Mouse (Mus musculus) liver, adult (tissue): ENCODE results near the gene Zfp758.
"Not testable (repeated sequence)": the region's sequence is repeated elsewhere in the genome, so short reads cannot be mapped to it uniquely, and the experiment has no call there.

Experiments
- GATA4 ChIP-seq: IDR thresholded peaks from 2 replicates; pipeline ENCODE4 v1.6.1; 2014; ENCODE audit warnings: mild to moderate bottlenecking, low read length; ENCODE audit not compliant: insufficient replicate concordance

The Zfp758 gene

DNA sequence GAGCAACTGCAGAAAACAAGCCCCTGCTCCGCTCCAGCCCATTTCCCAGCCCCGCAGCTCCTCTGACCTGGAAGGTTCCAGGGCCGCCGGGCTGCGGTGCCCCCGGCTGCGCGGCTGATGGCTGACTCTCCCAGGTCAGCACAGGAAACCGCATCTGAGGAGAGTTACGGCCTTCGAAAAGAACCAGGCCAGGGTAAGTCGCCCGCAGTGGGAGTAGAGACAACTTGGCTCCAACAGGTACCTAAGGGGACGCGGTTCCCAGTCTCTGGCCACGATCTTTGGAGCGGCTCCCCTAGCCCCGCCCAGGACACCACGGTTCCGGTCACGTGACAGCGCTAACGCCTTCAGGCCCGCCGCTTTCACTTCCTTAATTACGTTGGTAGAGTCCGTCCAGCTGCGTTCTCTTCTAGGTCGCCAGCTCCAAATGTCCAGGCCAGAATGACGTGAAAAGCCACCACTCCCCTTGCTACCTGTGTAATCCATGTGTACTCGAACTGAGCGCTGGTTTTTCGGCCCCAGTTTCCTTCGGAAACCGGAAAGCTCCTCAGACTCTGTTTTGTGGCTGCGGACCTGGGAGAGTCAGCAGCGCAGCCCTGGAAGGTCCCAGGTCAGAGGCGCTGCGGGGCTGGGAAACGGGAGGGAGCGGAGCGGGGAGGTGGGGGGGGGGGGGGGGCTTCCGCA is at the start of gene Zfp758, which contains the start of gene Zfp944:
Gene Zfp758 (plus strand): TSS at position 353 of the 681 bp plus-strand sequence.
Gene Zfp944 (minus strand): TSS at position 300 of the 681 bp plus-strand sequence.
- not testable (repeated sequence) for TF ChIP-seq GATA4

DNA sequence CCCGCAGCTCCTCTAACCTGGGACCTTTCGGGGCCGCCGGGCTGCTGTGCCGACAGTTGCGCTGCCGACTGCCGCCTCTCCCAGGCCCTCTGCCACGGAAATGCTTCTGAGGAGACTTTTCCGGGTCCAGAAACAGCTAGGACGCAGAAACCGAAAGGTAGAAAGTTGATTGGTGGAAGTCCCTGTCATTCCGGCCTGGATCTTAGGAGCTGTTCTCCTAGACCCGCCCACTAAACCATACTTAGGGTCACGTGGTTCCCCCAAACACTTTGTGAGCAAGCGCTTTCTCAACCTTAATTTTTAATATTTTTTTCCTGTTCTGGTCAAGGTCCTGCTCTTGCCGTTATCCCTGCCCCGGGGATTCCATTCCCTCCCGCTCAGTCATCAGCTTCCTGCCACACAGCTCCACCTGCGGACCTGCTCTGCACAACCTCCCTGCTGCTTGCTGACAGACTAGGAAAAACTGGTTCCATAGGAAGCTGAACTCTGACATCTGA is 46.5 kb upstream of the Zfp758 start, which contains the start of gene CT030661.1:
Gene CT030661.1 (minus strand): TSS at position 108 of the 497 bp plus-strand sequence.
- TF ChIP-seq GATA4, result not testable (repeated sequence)

DNA sequence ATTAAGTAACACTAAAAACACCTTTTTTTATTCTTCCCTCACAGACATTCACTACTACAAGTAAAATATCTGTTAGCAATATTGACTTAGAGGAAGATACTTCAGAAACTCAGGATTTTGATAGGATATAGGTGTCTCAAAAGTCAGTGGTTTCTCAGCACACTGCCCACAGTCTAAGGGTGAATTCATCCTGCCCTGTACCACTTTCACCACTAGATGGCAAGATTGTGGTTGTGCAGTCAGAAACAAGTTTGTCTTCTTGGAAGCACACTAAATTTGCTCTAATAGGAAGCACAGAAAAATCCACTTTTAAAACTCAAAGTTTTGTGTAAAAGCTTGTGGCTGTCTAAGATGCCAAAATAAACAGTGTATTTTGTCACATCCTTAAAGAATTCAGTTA is 8.5 kb upstream of the Zfp758 start:
- TF ChIP-seq GATA4, result no peak

DNA sequence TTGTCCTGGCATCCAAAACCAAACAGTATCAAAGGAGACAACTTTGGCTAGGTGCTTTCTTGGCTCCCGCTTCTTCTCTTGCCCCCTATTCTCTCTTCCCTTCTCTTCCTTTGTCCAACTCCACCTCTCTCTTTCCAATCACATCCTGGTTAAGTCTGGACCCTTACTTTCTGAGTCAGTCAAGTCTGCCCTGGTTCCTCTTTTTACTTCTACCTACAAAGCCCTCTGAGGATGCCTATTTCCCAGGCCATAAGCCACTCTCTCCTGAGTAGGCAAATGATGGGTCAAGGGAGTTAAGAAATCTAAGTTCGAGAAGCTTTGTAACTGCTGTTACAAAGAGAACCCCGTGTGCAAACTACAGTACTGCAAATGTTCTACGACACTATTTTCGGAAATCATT is 681 bp upstream of the Zfp758 start:
- TF ChIP-seq GATA4, result no peak

DNA sequence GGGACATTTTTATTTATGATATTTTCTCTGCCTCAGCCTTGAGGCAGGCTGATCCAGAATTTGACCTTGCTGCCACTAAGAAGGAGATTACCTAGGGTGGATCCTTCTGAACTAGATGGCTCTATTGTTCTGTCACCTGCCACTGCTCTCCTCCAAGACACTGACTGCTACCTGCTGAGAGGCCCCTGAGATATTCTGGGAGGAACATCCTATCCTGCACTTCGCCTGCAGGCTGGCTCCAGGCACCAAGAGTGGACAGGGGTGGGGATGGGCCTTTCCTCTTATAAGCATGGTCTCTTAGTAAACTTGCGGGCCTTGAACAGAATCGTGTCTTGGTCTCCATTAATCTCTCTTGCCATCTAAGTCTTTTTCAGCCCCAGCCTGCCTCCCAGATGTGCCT is 2.6 kb downstream of the Zfp758 start:
- no peak for TF ChIP-seq GATA4

DNA sequence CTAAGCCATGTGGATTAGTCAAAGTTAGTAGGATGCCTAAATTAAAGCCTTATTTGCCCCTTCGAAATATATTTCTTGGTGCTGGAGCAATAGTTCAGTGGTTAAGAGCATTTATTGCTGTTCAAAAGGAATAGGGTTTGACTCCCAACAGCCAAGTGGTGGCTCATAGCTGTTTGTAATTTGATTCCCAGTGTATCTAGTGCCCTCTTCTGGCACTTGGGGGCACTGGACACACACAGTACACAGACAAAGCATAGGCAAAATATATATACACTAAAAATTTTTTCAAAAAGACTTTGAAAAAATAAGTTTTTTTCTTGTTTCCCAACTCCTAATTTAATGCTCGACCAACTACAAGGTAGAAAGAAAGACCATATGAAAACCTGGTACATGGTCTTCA is 49.5 kb downstream of the Zfp758 start:
- no peak for TF ChIP-seq GATA4

DNA sequence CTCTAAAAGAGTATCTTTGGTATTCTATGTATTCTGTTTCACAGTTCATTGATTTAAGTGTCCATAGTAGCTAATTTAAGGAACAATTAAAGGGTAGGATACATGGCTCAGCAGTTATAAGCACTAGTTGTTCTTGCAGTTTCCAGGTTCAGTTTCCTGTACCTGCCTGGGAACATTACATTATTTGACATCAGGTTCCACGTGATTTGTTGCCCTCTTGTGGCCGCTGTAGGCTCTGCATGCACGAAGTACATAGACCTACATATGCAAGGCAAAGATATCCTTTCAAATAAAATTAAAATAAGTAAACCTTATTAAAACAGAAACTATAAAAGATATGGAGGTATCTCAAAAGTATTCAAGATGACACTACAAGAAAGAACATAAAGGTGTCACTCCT is 56.3 kb downstream of the Zfp758 start:
- no peak for TF ChIP-seq GATA4

DNA sequence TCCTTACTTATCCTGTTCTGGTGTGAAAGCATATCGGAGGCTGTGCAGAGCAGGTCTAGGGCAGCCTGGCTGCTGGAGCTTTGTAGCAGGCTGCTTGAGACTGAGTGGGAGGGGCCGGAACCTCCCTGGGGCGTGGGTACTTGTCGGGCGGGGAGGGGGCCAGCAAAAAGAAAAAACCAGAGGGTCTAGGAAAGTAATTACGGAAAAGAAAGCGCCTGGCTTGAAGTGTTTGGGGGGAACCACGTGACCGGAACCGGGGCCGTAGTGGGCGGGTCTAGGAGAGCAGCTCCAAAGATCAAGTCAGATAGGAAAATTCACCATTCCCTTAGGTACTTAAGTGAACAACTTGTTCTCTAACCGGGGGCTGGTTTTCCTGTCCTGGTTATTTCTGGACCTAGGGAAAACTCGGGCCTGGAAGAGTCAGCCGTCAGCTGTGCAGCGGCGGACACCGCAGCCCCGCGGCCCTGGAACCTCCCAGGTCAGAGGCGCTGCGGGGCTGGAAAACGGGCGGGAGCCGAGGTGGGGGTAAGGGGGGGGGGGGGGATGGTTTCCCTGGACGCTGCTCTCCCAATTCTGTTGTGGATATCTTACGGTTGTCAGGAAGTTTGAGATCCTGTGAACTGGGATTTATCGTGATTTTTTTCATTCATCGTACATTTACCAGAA is 62.8 kb downstream of the Zfp758 start, which contains the start of gene Zfp946:
Gene Zfp946 (plus strand): TSS at position 271 of the 666 bp plus-strand sequence.
- peak; percentile 88 for TF ChIP-seq GATA4

DNA sequence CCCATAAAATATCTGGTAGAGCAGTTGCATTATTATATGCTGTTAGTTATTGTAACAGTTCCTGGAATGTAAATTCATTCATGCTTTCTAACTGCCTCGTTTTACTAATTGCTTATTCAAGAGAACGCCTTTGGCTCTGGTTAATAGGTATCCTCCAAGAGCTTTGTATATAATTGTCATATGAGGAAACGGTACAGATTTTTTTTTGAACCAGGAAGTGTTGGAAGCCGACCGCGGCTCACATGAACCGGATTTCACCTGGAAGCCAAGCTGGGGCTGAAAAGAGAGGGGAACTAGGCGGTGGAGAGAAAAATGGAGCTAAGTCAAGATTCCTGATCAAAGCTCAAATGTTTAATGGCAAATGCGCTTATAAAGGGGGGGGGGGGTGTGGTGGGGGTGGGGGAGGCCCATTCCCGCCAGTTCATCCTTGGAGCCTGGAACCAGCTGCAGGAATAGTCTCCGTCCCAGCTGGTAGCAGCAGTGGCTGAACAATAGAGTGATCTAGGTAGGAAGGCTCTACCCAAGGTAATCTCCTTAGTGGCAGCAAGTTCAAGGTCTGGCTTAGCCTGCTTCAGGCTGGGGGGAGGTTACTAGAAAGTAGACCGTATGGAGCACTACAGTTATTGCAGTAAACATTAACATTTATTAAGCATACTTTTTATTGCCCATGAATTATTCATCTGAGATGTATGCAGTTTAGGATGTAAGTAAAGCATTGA is 63.5 kb downstream of the Zfp758 start:
- no peak for TF ChIP-seq GATA4
